Mouse (Mus musculus) lung, postnatal 25 days (tissue): ENCODE data around the gene Agap1.

ENCODE experiments used
- DNase-seq: peaks from one replicate; pipeline ENCODE4 v3.0.0; 2022; ENCODE audit warnings: low spot score

Gene Agap1

GRCm38 (mm10) chr1:89454196-89455123 is at the start of gene Agap1:
Gene Agap1, plus strand, starts transcription at chr1:89454806.
- DNase-seq = peak; percentile 94

DNA sequence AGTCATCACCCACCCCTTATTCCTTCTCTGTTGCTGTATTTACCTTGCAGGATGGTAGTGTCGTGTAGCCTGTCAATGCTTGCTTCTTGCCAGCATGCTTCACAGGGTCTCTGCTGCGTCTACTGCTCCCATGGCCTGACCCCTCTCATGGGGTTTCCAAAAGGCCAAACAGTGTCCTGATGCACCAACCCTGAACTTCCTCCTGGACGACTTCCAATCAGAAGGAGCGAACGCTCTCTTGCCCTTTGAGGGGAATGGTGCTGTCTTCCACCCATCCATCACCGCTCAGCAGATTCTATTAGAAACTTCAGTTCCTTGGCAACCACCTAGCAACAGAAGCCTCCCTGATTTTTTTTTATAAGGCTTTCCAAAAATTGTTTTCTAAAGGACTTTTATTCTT is 48.6 kb upstream of the Agap1 start:
- DNase-seq = no peak

DNA sequence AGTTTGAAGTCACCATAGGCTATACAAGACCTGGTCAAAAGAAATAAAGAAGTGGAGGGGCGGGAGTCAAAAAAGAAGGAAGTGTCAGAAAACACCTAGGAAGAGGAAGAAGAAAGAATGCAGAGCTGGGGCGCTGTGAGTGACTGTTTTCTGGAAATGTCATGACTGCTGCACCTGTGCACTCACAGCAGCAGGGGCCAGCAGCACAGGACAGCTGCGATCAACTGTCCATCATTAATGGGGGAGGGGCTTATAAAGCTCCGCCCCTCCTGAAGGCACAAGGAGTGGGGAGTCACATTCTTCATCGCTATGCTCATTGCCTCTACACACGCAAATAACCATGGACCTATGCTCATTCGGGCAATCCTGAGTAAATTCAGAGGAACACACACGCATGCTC is 46.6 kb upstream of the Agap1 start:
- no peak for DNase-seq

DNA sequence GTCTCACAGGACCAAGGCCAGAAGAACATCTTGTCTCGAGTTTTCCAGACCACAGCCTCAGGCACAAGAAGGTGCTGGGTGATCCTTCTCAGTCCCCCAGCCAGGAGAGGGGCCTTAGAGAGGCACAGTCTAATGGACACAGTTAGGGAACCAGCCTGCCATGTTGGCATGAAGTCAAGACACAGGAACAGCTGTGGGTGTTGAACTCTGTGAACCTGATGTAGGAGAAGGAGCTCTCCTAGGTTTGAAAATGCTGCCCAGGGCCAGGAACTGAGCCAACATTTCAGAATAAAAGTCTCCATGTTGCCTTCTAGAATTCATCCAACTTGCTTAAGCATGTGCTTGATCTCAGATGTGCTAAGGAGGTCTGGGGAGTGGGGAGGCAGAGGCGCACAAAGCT is 41.5 kb upstream of the Agap1 start:
- peak; percentile 69 for DNase-seq

DNA sequence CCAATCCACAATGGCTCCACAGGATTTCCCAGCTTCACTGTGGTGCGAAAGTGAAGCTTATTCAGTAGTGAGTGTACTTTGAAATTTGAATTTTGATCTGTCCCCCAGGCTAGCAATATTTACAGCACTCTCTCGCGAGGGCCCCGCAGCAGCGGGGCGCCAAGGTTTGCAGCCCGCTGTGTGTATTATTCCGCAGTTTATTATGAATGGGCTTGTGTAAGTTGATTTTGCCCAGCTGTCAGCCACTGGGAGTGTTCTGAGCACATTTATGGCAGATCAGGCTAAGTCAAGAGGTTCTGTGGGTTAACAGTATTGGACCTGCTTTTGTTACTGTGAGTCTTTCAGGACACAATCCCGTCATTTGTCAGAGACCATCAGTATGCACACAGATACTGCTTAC is 40.0 kb upstream of the Agap1 start:
- no peak for DNase-seq

GRCm38 (mm10) chr1:89416929-89417328 is 37.7 kb upstream of the Agap1 start:
- DNase-seq = no peak

- no peak for DNase-seq
These were observed 34.0 kb upstream of the Agap1 start for GRCm38 (mm10) chr1:89420642-89421041.

DNA sequence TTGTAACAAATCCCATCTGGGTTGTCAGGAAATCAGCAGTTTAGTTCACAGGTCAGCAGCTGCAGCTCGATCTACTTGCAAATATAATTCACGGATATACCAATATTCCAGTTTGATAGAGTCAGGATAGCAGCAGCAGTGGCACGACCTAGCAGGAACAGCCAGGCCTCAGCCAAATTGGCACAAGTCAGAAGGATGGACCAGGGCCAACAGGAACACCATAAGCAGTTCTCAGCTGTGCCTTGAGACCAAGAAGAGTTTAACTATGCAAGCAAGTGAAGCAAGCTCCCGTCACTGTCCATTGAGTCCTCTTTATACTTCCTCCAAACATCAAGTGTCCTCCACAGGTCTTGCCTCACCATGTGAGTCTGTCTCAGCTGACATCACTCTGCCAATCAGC is 33.2 kb upstream of the Agap1 start:
- DNase-seq = peak; percentile 41

DNA sequence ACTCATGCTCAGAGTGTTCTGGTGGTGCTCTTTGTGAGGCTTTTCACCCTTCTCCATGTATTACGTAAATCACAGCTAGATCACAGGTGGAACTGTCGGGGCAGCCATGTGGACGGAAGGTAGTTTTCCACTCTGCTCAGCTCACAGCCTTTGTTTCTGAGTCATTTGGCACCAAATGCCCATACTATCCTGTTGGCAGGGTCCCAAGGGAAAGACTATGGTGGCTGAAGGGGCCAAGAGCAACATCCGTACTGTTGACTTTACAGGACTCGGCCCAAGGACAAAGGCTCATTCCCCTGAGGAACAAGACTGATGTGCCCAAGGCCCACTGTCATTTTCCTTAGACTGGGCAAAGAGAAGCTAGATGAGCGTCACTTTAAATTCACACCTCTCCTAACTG is 30.0 kb upstream of the Agap1 start:
- peak; percentile 63 for DNase-seq

GRCm38 (mm10) chr1:89426137-89426536 is 28.5 kb upstream of the Agap1 start:
- DNase-seq = no peak

GRCm38 (mm10) chr1:89428671-89429070 is 25.9 kb upstream of the Agap1 start:
- peak; percentile 37 for DNase-seq

GRCm38 (mm10) chr1:89429946-89430640 is 24.5 kb upstream of the Agap1 start:
- no peak for DNase-seq

- DNase-seq = no peak
These were observed 15.3 kb upstream of the Agap1 start for GRCm38 (mm10) chr1:89439351-89439750.

GRCm38 (mm10) chr1:89441236-89441897 is 13.2 kb upstream of the Agap1 start:
- DNase-seq = no peak

DNA sequence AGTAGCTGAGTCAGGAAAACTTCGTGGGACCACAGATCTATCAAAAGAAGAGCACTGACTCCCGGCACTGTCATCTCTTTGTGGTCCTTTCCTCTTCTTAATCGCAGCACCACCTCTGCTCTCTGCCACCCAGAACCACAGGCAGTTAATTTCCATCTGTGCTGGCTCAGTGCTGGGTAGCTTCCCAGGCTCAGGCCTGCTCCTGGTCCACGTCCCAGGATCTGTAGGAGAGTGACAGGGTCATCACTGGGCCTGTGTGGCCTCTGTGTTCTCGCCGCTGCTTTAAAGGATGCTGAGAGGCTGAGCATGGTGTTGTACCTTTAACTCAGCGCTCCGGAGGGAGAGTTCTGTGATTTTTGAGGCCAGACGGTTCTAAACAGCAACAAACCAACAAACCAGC is 11.1 kb upstream of the Agap1 start:
- no peak for DNase-seq

- DNase-seq = no peak
These were observed 10.6 kb upstream of the Agap1 start for GRCm38 (mm10) chr1:89444014-89444413.

DNA sequence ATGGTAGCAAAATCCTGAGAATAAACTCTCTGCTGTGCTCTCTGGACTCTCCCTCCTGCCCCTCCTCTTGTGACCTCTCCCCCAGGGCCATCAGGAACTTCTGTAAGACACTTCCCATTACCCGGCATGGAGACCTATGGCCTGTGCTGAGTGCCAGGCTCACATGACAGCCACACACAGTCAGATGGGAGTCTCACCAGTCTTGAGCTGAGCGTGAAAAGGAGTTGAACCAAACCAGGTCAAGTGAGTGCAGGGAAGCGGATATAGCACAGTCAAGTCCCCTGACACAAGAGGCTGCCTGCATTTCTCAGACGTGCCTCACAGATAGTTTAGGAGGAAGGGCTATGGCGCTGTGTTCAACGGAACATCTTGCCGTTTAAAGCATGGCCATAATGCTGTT is 4.5 kb upstream of the Agap1 start:
- no peak for DNase-seq

DNA sequence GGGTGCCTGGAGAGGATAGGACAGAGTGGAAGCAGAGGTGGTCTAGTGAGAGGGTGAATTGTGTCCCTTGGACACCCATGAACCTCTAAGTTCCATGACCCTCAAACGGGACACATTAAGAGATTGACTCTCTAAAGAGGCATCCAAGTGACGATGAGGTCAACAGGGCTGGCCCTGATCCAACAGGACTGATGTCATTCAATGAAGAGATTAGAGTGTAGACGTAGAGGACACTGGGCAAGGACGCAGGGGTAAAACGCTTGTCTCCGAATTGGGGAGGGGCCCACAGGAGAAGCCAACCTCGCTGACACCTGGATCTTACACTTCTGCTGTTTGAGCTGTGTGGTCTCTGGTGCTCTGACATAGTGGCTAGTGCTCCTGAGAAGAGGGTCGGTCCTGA is 2.5 kb upstream of the Agap1 start:
- no peak for DNase-seq

GRCm38 (mm10) chr1:89453666-89454065 is 940 bp upstream of the Agap1 start:
- no peak for DNase-seq

GRCm38 (mm10) chr1:89455421-89456091 is 950 bp downstream of the Agap1 start:
- DNase-seq = peak; percentile 25

DNA sequence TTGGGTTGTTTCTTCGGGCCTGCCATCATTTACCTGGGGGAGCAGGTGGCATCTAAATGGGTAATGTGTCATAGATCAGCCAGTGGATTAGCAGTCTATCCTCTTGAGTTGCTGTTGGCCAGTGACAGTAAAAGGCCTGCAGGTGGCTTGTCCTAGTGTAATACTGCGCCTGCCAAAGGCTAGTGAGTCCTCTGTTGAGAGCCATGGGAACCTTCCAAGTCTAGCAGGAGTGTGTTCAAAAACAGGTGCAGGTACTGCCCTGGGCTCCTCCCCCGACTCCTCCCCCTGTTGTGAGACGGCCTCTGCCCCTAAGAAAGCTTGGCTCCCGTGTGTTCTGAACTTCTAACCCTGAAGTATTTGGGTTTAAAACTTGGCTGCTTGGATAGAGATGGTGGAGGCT is 1.9 kb downstream of the Agap1 start:
- DNase-seq = peak; percentile 26
